Mouse (Mus musculus): ENCODE results near the gene Phf19. TPM values are rescaled to one million over a fixed set of nuclear protein-coding genes. Genes with fewer than 3 reads are reported as not detected.

The Phf19 gene
- polyA plus RNA-seq, 2 experiments from 2014 or later = 1.9 TPM

- ATAC-seq = no peak
These were observed 18.2 kb downstream of the Phf19 start for GRCm38 (mm10) chr2:34895503-34896113.

- no peak for ATAC-seq
These were observed 19.9 kb downstream of the Phf19 start for GRCm38 (mm10) chr2:34893950-34894349.

DNA sequence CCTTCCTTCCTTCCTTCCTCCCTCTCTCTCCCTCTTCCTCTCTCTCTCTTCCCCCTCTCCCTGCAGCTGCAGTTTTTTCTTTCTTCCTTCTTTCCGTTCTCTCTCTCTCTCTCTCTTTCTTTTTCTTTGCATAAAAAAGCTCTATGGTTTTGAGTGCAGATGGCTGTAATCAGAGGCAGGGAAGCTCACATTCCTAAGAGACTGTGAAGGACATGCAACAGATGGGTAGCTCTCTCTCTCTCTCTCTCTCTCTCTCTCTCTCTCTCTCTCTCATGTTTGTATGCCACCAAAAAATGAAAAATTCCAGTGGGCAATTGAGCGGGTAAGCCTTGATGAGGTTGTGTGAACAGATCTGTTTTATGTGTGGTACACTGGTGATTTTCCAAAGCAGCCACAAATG, 29.6 kb downstream of the Phf19 start:
- no peak for ATAC-seq

GRCm38 (mm10) chr2:34883190-34883589, 30.6 kb downstream of the Phf19 start:
- ATAC-seq = no peak

DNA sequence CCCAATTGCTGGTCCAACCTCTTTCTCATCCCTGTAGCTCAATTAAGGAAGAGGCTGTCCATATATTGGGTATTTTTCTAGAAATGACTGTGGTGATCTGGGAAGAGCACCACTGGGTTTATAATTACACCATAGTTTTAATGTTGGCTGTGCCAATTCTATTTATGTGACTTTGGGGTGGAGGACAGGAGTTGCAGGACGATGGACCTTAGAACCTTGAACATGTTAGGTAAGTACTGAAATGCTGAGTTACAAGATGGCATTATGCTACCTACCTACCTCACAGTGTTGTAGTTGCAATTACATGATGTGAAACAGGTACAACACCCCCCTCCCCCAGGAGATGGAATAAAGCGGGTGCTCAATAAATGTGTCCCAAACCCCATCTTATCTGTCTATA, 31.1 kb downstream of the Phf19 start:
- no peak for ATAC-seq

- no peak for ATAC-seq
These were observed 33.8 kb downstream of the Phf19 start for GRCm38 (mm10) chr2:34880054-34880453.

DNA sequence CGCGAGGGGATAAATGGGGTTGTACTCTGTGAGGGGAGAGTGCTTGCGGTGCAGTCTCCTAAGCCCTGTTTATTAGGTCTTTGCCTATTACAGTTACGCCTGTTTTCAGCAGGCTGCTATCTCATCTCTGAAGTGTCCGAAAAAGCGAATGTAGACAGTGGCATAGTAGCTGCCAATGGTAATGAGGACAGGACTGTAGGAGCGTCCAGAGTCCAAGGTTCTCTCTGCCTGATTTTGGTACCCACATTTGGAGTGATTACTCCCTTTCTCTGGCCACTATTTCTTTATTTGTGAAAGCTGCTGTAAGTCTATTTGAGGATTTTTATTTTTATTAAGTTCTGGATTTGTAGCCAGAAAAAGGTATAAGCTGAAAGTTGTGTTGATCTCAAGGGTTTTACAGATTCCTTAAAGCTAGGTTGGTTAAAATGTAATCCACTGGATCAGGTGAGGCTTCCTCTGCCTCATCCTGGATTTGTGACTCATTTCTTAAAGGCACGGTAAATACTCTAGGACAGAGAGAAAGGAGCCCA, 38.9 kb downstream of the Phf19 start, which contains the start of gene Psmd5:
Gene Psmd5 (minus strand): TSS at position 153 of the 530 bp plus-strand sequence.
- no peak for ATAC-seq

GRCm38 (mm10) chr2:34874271-34874670, 39.6 kb downstream of the Phf19 start, which contains the start of gene Cutal:
TSS of gene Cutal (plus strand) at chr2:34874396.
- ATAC-seq = no peak

DNA sequence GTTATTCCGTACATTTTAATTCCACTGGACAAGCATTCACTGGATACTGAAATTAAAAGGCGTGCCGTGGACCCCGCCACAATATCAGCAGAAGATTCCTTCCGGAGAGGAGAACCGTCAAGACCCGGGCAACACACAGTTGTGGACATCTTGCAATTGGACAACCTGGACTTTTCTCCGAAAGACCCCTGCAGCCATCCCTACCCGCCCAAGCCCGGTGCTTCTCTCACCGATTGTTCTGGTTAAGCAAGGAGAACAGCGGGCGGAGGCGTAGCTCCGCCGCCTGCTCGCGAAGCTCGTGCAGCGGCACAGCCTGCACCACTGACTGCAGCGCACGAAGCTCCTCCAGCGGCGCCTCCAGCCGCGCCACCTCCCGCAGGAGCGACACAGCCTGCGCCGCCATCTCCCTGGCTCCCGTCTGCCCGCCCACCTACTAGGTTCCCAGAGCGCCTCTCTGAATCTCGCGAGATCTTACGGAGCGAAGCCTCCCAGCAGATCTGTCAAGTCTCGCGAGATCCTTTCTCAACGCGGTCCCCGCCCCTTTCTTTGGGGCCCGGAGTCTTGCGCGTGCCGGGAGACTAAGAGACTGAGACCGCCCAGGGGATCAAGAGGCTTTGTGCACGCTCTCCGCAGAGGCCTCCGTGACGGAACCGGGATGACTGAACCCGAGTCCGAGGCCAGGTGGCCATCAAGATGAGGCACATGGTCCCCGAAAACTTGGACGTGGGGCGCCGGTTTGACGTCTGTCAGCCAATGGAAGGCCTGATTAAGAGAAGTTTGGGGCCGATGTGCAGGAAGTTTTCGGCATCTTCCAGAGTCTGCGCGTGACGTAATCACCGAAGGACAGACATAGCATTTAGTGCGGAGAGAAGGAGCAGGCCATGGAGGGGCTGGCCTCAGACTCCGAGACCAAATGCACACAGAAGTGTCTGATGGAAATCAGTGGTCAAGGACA, 43.0 kb downstream of the Phf19 start:
- peak; percentile 98 for ATAC-seq

DNA sequence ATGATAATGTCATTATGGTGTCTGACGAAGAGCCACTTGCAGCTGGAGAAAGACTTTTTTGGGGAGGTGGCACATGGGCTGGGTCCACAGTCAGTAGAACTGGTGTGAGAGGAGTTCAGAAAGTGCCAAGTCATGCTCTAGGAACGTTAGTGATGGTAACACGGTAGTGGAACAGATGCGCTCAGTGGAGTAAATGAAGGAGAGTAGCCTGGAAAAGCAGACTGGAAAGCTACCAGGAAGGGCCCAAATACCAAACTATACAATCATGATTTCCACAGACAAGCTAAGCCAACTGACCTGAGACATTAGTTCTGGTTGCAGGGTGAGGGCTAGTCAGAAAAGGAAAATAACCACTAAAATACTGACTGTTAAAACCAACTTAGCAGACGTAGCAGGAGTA, 44.1 kb downstream of the Phf19 start:
- ATAC-seq = no peak

GRCm38 (mm10) chr2:34857728-34858127, 56.1 kb downstream of the Phf19 start:
- ATAC-seq = no peak

- no peak for ATAC-seq
These were observed 58.6 kb downstream of the Phf19 start for GRCm38 (mm10) chr2:34855265-34855664.

GRCm38 (mm10) chr2:34847702-34848101, 66.1 kb downstream of the Phf19 start:
- no peak for ATAC-seq

Other genes starting within 250 kb of the Phf19 start
- gene Gapvd1, start 158.8 kb downstream of the Phf19 start, polyA plus RNA-seq (2017; shearing (Covaris generic)) = 10 to 100 TPM; 53.4 to 55.7 TPM
- 100 to 1,000 TPM; 536 to 586 TPM for gene Hspa5, start 142.1 kb downstream of the Phf19 start, polyA plus RNA-seq (2017; shearing (Covaris generic))
- 10 to 100 TPM; 49.8 to 60.5 TPM for gene Rabepk, start 114.1 kb downstream of the Phf19 start, polyA plus RNA-seq (2017; shearing (Covaris generic))
- 10 to 100 TPM; 72.6 to 91.8 TPM for gene Fbxw2, start 87.7 kb downstream of the Phf19 start, polyA plus RNA-seq (2017; shearing (Covaris generic))
- gene Gm34653, start 81.0 kb downstream of the Phf19 start, polyA plus RNA-seq (2017; shearing (Covaris generic)) = not detected
- gene Cutal, start 39.6 kb downstream of the Phf19 start, polyA plus RNA-seq (2017; shearing (Covaris generic)) = not detected
- gene Psmd5, start 39.1 kb downstream of the Phf19 start, polyA plus RNA-seq (2017; shearing (Covaris generic)) = 10 to 100 TPM; 70.7 to 89.2 TPM
- 100 to 1,000 TPM; 300 to 441 TPM for gene Traf1, start 47.7 kb upstream of the Phf19 start, polyA plus RNA-seq (2017; shearing (Covaris generic))
- under 1 TPM; 0.10 to 0.44 TPM for gene Hc, start 147.4 kb upstream of the Phf19 start, polyA plus RNA-seq (2017; shearing (Covaris generic))
- under 1 TPM; 0.73 to 0.87 TPM for gene AI182371, start 187.5 kb upstream of the Phf19 start, polyA plus RNA-seq (2017; shearing (Covaris generic))
- gene Cntrl, start 195.5 kb upstream of the Phf19 start, polyA plus RNA-seq (2017; shearing (Covaris generic)) = 100 to 1,000 TPM; 161 to 175 TPM